Mouse (Mus musculus): ENCODE results near the gene Gm17655. TPM values are rescaled to one million over a fixed set of nuclear protein-coding genes. Genes with fewer than 3 reads are reported as not detected.

Gene Gm17655
- total RNA-seq, 1 experiment from 2014 or later = 4.4 TPM

DNA sequence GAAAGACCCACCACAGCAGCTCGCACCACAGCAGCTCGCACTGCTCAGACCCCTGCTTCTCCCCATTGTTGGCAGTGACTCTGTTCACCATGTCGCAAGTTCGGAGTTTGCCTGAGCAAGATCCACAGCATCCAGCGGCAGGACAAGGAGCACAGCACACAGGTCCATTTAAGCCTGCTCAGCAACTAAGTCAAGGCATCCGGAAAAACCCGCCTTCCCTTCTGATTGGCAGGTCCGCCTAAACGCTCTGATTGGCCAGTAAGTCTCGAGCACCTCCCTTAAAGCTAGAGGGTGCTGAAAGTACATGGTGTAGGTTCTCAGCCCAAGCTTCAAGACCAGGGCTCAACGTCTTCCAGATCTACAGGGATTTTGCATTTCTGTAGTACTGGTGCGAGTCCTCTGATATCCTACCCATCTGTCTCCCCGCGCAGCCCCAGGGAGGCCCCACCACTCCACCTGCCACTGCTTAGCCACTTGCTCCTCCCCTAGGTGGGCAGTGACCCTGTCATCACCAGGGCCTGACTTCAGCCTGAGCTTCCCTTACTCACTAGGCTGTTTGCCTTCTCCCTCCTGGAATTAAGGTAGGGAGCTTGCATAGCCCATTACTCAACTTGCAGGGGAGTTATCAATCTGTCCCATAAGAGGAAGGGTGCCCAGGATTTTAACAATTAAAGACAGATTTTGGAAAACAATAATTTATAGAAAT is 14.0 kb upstream of the Gm17655 start:
- no peak for DNase-seq

DNA sequence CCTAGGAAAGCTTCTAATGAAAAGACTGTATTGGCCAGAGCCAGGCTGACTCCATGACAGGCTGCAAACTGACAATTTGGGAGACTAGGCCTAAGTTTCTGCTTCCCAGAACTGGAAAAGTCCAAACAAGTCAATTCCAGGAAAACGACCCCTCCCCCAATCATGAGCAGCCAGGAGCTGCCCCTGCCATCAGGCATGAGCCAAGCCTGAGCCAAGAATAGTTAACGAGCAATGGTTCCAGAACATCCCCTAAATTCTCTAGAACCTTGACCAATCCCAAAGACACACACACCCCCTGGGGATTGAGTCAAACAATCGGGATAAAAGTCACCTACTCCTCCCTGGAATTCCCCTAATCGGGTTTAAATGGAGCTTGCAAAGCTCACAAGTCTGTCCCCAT is 10.6 kb upstream of the Gm17655 start:
- no peak for DNase-seq

DNA sequence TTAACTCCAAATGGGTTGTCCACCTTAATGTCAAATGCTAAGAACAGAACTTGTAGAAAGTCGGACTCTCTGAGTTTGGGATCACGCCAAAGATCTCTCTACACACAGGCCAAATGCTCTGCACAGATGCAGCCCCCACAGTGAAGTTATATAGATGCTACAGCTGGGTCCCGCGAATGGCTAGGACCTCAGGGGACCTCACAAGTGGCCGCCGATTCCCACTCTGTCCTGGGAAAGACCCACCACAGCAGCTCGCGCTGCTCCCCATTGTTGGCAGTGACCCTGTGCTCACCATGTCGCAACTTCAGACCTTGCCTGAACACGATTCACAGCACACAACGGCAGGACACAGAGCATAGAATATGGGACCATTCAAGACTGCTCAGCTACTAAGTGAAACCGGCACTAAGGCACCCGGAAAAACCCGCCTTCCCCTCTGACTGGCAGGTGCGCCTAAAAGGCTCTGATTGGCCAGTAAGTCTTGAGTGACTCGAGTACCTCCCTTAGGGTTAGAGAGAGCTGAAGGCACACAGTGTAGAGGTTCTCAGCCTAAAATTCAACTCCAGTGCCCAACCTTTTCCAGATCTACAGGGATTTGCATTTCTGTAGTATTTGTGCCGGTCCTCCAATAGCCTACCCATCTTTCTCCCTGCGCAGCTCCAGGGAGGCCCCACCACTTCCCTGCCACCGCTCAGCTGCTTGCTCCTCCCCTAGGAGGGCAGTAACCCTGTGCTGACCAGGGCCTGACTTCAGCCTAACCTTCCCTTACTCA is 14.5 kb downstream of the Gm17655 start:
- peak; percentile 90 for DNase-seq

DNA sequence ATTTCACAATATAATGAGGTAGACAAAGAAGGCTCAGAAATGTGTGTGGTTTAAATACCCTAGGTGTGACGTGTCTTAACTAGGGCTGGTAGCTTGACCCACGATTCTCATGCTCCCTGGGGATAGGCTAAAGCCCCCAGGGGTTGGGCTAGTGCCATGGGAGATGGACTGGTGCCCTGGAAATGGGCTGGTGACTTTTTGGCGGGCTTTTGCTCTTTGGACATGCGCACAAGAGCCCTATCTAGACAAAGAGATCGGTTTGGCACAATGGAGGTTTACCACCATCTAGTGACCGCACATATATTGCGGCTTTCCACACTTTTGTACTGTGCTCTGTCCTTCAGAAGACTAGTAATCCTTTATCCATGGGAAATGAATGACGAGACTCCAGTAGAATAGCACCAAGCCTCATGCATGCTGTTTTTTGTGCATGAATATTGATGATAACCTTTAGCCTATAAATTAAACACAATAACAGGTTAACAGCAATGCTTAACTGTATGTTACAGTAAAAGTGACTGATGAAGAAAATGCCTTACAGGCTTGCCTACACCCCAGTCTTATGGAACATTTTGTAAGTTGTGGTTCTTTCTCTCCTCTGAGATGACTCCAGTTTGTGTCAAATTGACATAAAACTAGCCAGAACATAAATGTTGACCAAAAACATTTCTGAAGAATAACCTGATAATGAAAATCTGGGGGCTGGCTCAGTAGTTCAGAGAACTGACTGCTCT is 48.5 kb downstream of the Gm17655 start:
- DNase-seq = peak; percentile 53

DNA sequence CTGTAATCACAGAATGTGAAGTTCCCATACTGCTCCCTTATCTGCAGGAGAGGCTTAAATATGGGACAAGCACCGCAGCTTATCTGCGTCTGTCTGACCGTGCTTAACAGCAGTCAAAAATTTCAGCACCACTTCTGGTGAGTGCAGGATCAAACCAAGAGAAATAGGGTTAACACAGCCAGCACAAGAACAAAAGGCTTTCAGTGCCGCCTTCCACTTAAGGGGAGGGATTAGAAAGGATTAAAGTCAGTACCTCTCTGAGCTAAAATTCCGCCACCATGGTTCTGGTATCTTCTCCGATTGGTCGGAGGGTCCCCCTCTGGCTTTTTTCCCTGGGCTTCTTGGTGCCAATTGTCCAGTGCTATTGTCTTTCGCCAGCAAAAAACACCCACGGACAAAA is 49.0 kb downstream of the Gm17655 start:
- no peak for DNase-seq

DNA sequence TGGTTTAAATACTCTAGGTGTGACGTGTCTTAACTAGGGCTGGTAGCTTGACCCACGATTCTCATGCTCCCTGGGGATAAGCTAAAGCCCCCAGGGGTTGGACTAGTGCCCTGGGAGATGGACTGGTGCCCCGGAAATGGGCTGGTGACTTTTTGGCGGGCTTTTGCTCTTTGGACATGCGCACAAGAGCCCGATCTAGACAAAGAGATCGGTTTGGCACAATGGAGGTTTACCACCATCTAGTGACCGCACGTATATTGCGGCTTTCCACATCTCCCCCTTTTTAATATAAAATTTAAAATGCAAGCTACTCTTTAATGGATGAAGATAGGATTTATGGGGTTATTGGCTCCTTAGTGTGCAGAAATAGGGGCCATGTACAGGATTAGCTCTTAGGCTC is 56.5 kb downstream of the Gm17655 start:
- peak; percentile 9 for DNase-seq

Other genes with a start within 250 kb of the Gm17655 start
- 7.3 and 10.4 TPM in 2 replicates for gene Gm15446, start 149.1 kb downstream of the Gm17655 start, total RNA-seq (2021)
- 19.1 and 19.9 TPM in 2 replicates for gene Zfp932, start 76.0 kb downstream of the Gm17655 start, total RNA-seq (2021)
- 0.11 and 0.45 TPM in 2 replicates for gene Gm35315, start 21.9 kb upstream of the Gm17655 start, total RNA-seq (2021)
- not detected in 2 replicates for gene Plcxd1, start 27.5 kb upstream of the Gm17655 start, total RNA-seq (2021)
- 57.4 and 63.7 TPM in 2 replicates for gene Gtpbp6, start 35.7 kb upstream of the Gm17655 start, total RNA-seq (2021)
- gene Zfp605, start 37.6 kb upstream of the Gm17655 start, total RNA-seq (2021) = 4.7 and 7.8 TPM in 2 replicates
- gene Chfr, start 63.3 kb upstream of the Gm17655 start, total RNA-seq (2021) = 34.1 and 46.1 TPM in 2 replicates
- 33.0 and 36.0 TPM in 2 replicates for gene Golga3, start 104.2 kb upstream of the Gm17655 start, total RNA-seq (2021)
- 32.5 and 33.8 TPM in 2 replicates for gene Ankle2, start 158.5 kb upstream of the Gm17655 start, total RNA-seq (2021)
- 49.5 and 51.4 TPM in 2 replicates for gene Pgam5, start 197.4 kb upstream of the Gm17655 start, total RNA-seq (2021)
- 18.6 and 39.4 TPM in 2 replicates for gene Pxmp2, start 213.7 kb upstream of the Gm17655 start, total RNA-seq (2021)
- gene Pole, start 213.8 kb upstream of the Gm17655 start, total RNA-seq (2021) = 8.2 and 11.9 TPM in 2 replicates